Mouse (Mus musculus) bone marrow, adult 2 months (tissue): ENCODE data around the gene Gm42957.

ENCODE experiments used
- CTCF ChIP-seq: fragments of 200-500 bp; IDR thresholded peaks from 2 replicates; pipeline ENCODE4 v1.5.1; 2011; ENCODE audit warnings: low read length, control low read depth; ENCODE audit not compliant: control insufficient read depth, insufficient read depth
- POLR2A ChIP-seq: fragments of 200-500 bp; IDR thresholded peaks from 2 replicates; pipeline ENCODE4 v1.6.1; 2011; ENCODE audit warnings: low read depth, mild to moderate bottlenecking, control low read depth, low read length, borderline replicate concordance; ENCODE audit not compliant: control insufficient read depth

DNA sequence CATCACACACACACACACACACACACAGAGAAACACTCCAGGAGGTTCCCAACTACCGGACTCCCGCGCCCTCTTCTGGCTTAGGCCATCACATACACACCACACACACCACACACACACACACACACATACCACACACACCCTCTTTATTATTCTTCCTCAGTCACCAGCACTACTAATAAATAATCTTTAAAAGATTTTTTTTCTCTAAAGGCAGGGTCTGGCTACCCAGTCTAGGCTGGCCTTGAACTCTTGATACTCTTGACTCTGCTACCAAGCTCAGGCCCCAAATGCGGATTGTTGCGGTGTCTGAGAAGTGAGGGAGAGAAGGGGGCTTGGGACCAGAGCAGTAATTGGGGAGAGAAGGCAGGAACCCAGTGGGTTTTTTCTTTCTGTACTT is 40.4 kb upstream of the Gm42957 start:
- no peak for TF ChIP-seq CTCF
- TF ChIP-seq POLR2A: no peak
